Mouse (Mus musculus): ENCODE measurements around the gene Tmem115. TPM values are rescaled to one million over a fixed set of nuclear protein-coding genes. Genes with fewer than 3 reads are reported as not detected.

The Tmem115 gene
- polyA plus RNA-seq, 2 experiments = 34.9 to 54.1 TPM

GRCm38 (mm10) chr9:107538231-107538630 lies 4.5 kb downstream of the Tmem115 start:
- no peak overlapping the region for H3K4me3 ChIP-seq (replicated peaks; ENCODE audit: low read length)
- 88% methylated on average over 7 of the region's 7 CpGs for WGBS
- H3K4me2 ChIP-seq (replicated peaks; ENCODE audit: low read depth, low read length, severe bottlenecking) = no peak overlapping the region
- no peak overlapping the region for H3K27ac ChIP-seq (replicated peaks; ENCODE audit: low read depth, low read length)
- TF ChIP-seq POLR2A (IDR thresholded peaks at IDR 0.05; ENCODE audit: borderline replicate concordance, extremely low read depth, insufficient read depth, insufficient read length) = no peak
- DNase-seq (ENCODE audit: low spot score) (no peak), ATAC-seq (ENCODE audit: low FRiP score, low read depth) (no peak)
- H3K27me3 ChIP-seq (ENCODE audit: control insufficient read depth, insufficient read depth, low read length) = no peaks in the 10 kb centered on the region
- no peaks in the 10 kb centered on the region for H3K9me3 ChIP-seq (ENCODE audit: control insufficient read depth, low read length)
- H3K9ac ChIP-seq (ENCODE audit: low read depth, low read length, severe bottlenecking) = no peak overlapping the region
- peaks cover 32% of the 10 kb centered on the region for H3K36me3 ChIP-seq (ENCODE audit: control insufficient read depth, insufficient read depth, low read length)
- H3K4me1 ChIP-seq (ENCODE audit: control insufficient read depth, insufficient read depth, low read length) = peaks cover 33% of the 10 kb centered on the region

- no peak overlapping the region for H3K9ac ChIP-seq (ENCODE audit: low read depth, low read length, severe bottlenecking)
- H3K4me3 ChIP-seq (replicated peaks; ENCODE audit: low read length) = no peak overlapping the region
- H3K4me1 ChIP-seq (ENCODE audit: control insufficient read depth, insufficient read depth, low read length) = peaks cover 33% of the 10 kb centered on the region
- H3K4me2 ChIP-seq (replicated peaks; ENCODE audit: low read depth, low read length, severe bottlenecking) = no peak overlapping the region
- no peak for DNase-seq (ENCODE audit: low spot score)
- no peaks in the 10 kb centered on the region for H3K9me3 ChIP-seq (ENCODE audit: control insufficient read depth, low read length)
- no peak for TF ChIP-seq POLR2A (IDR thresholded peaks at IDR 0.05; ENCODE audit: borderline replicate concordance, extremely low read depth, insufficient read depth, insufficient read length)
- no peaks in the 10 kb centered on the region for H3K27me3 ChIP-seq (ENCODE audit: control insufficient read depth, insufficient read depth, low read length)
- ATAC-seq (ENCODE audit: low FRiP score, low read depth) = no peak
- H3K27ac ChIP-seq (replicated peaks; ENCODE audit: low read depth, low read length) = no peak overlapping the region
- 90% methylated on average over 3 of the region's 3 CpGs for WGBS
- H3K36me3 ChIP-seq (ENCODE audit: control insufficient read depth, insufficient read depth, low read length) = peaks cover 32% of the 10 kb centered on the region
Measured at GRCm38 (mm10) chr9:107538711-107539110, 5.0 kb downstream of the Tmem115 start.

DNA sequence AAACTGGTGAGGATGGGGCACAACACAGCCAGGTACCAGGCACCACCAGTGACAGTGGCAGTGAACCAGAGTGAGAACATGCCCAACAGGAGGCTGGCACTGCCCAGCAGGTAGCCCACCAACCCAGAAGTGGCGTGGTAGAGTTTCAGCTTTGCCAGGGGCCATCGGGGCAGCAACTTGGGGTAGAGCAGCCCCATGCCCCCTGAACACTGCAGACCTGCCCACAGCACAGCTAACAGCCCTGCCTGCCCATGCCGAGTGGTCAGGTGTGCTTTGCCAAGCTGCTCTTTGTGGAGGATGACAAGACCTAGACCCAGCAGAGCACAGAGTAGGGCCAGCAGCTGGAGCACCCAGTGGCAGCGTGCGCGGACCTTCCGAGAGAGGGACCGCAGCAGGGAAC lies 6.2 kb downstream of the Tmem115 start:
- ATAC-seq (ENCODE audit: low FRiP score, low read depth) (no peak), DNase-seq (ENCODE audit: low spot score) (no peak)
- TF ChIP-seq POLR2A (IDR thresholded peaks at IDR 0.05; ENCODE audit: borderline replicate concordance, extremely low read depth, insufficient read depth, insufficient read length) = no peak
- Histone ChIP-seq H3K9ac (ENCODE audit: low read depth, low read length, severe bottlenecking) (no peak overlapping the region), H3K36me3 (ENCODE audit: control insufficient read depth, insufficient read depth, low read length) (peaks cover 43% of the 10 kb centered on the region), H3K9me3 (ENCODE audit: control insufficient read depth, low read length) (no peaks in the 10 kb centered on the region), H3K27me3 (ENCODE audit: control insufficient read depth, insufficient read depth, low read length) (no peaks in the 10 kb centered on the region), H3K4me3 (replicated peaks; ENCODE audit: low read length) (no peak overlapping the region), H3K27ac (replicated peaks; ENCODE audit: low read depth, low read length) (no peak overlapping the region), H3K4me1 (ENCODE audit: control insufficient read depth, insufficient read depth, low read length) (peaks cover 33% of the 10 kb centered on the region), H3K4me2 (replicated peaks; ENCODE audit: low read depth, low read length, severe bottlenecking) (no peak overlapping the region)
- WGBS = 94% methylated on average over 8 of the region's 8 CpGs

GRCm38 (mm10) chr9:107540420-107540819 lies 6.7 kb downstream of the Tmem115 start:
- no peak for ATAC-seq (ENCODE audit: low FRiP score, low read depth)
- WGBS = 70% methylated on average over 4 of the region's 4 CpGs
- Histone ChIP-seq H3K27ac (replicated peaks; ENCODE audit: low read depth, low read length) (no peak overlapping the region), H3K9ac (ENCODE audit: low read depth, low read length, severe bottlenecking) (no peak overlapping the region), H3K9me3 (ENCODE audit: control insufficient read depth, low read length) (no peaks in the 10 kb centered on the region), H3K36me3 (ENCODE audit: control insufficient read depth, insufficient read depth, low read length) (peaks cover 47% of the 10 kb centered on the region), H3K4me1 (ENCODE audit: control insufficient read depth, insufficient read depth, low read length) (peaks cover 29% of the 10 kb centered on the region), H3K27me3 (ENCODE audit: control insufficient read depth, insufficient read depth, low read length) (no peaks in the 10 kb centered on the region), H3K4me2 (replicated peaks; ENCODE audit: low read depth, low read length, severe bottlenecking) (no peak overlapping the region), H3K4me3 (replicated peaks; ENCODE audit: low read length) (no peak overlapping the region)
- TF ChIP-seq POLR2A (IDR thresholded peaks at IDR 0.05; ENCODE audit: borderline replicate concordance, extremely low read depth, insufficient read depth, insufficient read length) = no peak
- no peak for DNase-seq (ENCODE audit: low spot score)

DNA sequence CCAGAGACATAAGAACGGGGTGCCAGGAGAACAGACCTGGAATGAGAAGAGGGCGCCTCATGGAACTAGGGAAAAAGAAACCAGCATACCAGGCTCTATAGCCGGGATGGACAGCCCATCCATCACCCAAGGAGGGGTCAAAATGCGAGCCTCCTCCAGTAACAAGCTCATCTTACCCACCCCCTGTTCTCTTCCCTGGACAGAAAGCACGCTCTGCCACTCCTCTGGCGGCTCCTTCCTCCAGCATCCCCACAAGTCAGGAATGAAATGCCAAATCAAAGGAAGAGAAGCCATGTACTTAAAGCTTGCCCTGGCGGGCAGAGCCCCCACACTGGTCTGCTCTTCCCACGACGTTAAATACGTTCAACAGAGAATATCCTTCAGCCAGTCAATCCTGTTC lies 7.3 kb downstream of the Tmem115 start:
- no peaks in the 10 kb centered on the region for H3K9me3 ChIP-seq (ENCODE audit: control insufficient read depth, low read length)

More for the DNA sequence above, 7.3 kb downstream of the Tmem115 start:
- TF ChIP-seq POLR2A (IDR thresholded peaks at IDR 0.05; ENCODE audit: borderline replicate concordance, extremely low read depth, insufficient read depth, insufficient read length) = no peak
- no peak for DNase-seq (ENCODE audit: low spot score)
- Histone ChIP-seq H3K4me2 (replicated peaks; ENCODE audit: low read depth, low read length, severe bottlenecking) (peak overlapping the region; percentile 93), H3K4me1 (ENCODE audit: control insufficient read depth, insufficient read depth, low read length) (peaks cover 25% of the 10 kb centered on the region), H3K36me3 (ENCODE audit: control insufficient read depth, insufficient read depth, low read length) (peaks cover 48% of the 10 kb centered on the region), H3K27me3 (ENCODE audit: control insufficient read depth, insufficient read depth, low read length) (no peaks in the 10 kb centered on the region), H3K27ac (replicated peaks; ENCODE audit: low read depth, low read length) (no peak overlapping the region), H3K9ac (ENCODE audit: low read depth, low read length, severe bottlenecking) (peak overlapping the region; percentile 35; the same call in 1 of the 2 replicates), H3K4me3 (replicated peaks; ENCODE audit: low read length) (peak overlapping the region; percentile 72)
- WGBS = 44% methylated on average over 10 of the region's 10 CpGs
- no peak for ATAC-seq (ENCODE audit: low FRiP score, low read depth)
